Mouse (Mus musculus) heart, postnatal 10 days (tissue): ENCODE data around the gene 4933427D14Rik. TPM values are rescaled to one million over a fixed set of nuclear protein-coding genes. Genes with fewer than 3 reads are reported as not detected.

Experiments used
- DNase-seq, 2 experiments: peaks; one replicate each; pipeline ENCODE4 v3.0.0; 2021
- intact Hi-C: fragments of 180-260 bp; cut with DNase I; formaldehyde crosslinking; loops from one replicate; pipeline ENCODE4 v1.15.1; 2025
- total RNA-seq, 2 experiments: library from RNA; stranded (reverse); gene quantifications; 2 replicates each; pipeline ENCODE4 v1.2.3; 2021

4933427D14Rik gene
- total RNA-seq: 1 to 10 TPM; 3.8 to 4.7 TPM

GRCm38 (mm10) chr11:72207204-72207833, at the start of gene 4933427D14Rik, which contains the start of gene Txndc17:
TSS of gene 4933427D14Rik (minus strand) at chr11:72207459.
TSS of gene Txndc17 (plus strand) at chr11:72207547.
- DNase-seq: peak; percentile 91 to 92
- intact Hi-C loops: loop anchor here (5.0 kb wide), 1 partner anchor 155 kb away; no protein-coding TSS in a partner anchor

GRCm38 (mm10) chr11:72256441-72256840, 49.2 kb upstream of the 4933427D14Rik start:
- intact Hi-C loops: no loop called here
- DNase-seq: no peak

- intact Hi-C loops: no loop called here
- DNase-seq: no peak
Measured at GRCm38 (mm10) chr11:72255629-72256028, 48.4 kb upstream of the 4933427D14Rik start.

GRCm38 (mm10) chr11:72245196-72245753, 38.0 kb upstream of the 4933427D14Rik start:
- DNase-seq: no peak
- intact Hi-C loops: no loop called here

- intact Hi-C loops: no loop called here
- DNase-seq: no peak
Measured at GRCm38 (mm10) chr11:72240062-72240860, 33.0 kb upstream of the 4933427D14Rik start.

- intact Hi-C loops: no loop called here
Measured at GRCm38 (mm10) chr11:72234013-72234412, 26.8 kb upstream of the 4933427D14Rik start.

GRCm38 (mm10) chr11:72232991-72233390, 25.7 kb upstream of the 4933427D14Rik start:
- DNase-seq: no peak
- intact Hi-C loops: no loop called here

More at GRCm38 (mm10) chr11:72234013-72234412, 26.8 kb upstream of the 4933427D14Rik start:
- peak; percentile 6 to 16 for DNase-seq

GRCm38 (mm10) chr11:72232068-72232467, 24.8 kb upstream of the 4933427D14Rik start:
- intact Hi-C loops: no loop called here
- no peak for DNase-seq

GRCm38 (mm10) chr11:72228513-72228912, 21.3 kb upstream of the 4933427D14Rik start:
- intact Hi-C loops: no loop called here
- DNase-seq: no peak

GRCm38 (mm10) chr11:72226901-72227300, 19.6 kb upstream of the 4933427D14Rik start:
- intact Hi-C loops: no loop called here
- DNase-seq: no peak

- no peak for DNase-seq
- intact Hi-C loops: no loop called here
Measured at GRCm38 (mm10) chr11:72226020-72226791, 18.9 kb upstream of the 4933427D14Rik start.

GRCm38 (mm10) chr11:72224865-72225264, 17.6 kb upstream of the 4933427D14Rik start:
- intact Hi-C loops: loop anchor here (2.0 to 5.0 kb wide), 5 partner anchors 42 to 342 kb away; partner anchors contain the start of gene Slc13a5
- DNase-seq: peak; percentile 78 to 84

- DNase-seq: no peak
- intact Hi-C loops: loop anchor here (5.0 kb wide), 2 partner anchors 119 to 344 kb away; no protein-coding TSS in a partner anchor
Measured at GRCm38 (mm10) chr11:72223414-72223813, 16.2 kb upstream of the 4933427D14Rik start.

GRCm38 (mm10) chr11:72221278-72221677, 14.0 kb upstream of the 4933427D14Rik start:
- intact Hi-C loops: loop anchor here (5.0 kb wide), 2 partner anchors 121 to 346 kb away; no protein-coding TSS in a partner anchor
- DNase-seq: peak; percentile 53 to 80

GRCm38 (mm10) chr11:72217116-72217515, 9.9 kb upstream of the 4933427D14Rik start:
- DNase-seq: no peak
- intact Hi-C loops: no loop called here

- intact Hi-C loops: no loop called here
- DNase-seq: peak; percentile 80 to 84
Measured at GRCm38 (mm10) chr11:72215410-72215797, 8.1 kb upstream of the 4933427D14Rik start, which contains the start of gene Med31. TSS of gene Med31 (minus strand) at chr11:72215592.

GRCm38 (mm10) chr11:72214591-72215409, 7.5 kb upstream of the 4933427D14Rik start:
- intact Hi-C loops: no loop called here
- peak; percentile 94 to 97 for DNase-seq

GRCm38 (mm10) chr11:72207834-72208377, 647 bp upstream of the 4933427D14Rik start:
- no peak for DNase-seq
- intact Hi-C loops: loop anchor here (5.0 kb wide), 1 partner anchor 156 kb away; no protein-coding TSS in a partner anchor
